In the genomic region with DNA sequence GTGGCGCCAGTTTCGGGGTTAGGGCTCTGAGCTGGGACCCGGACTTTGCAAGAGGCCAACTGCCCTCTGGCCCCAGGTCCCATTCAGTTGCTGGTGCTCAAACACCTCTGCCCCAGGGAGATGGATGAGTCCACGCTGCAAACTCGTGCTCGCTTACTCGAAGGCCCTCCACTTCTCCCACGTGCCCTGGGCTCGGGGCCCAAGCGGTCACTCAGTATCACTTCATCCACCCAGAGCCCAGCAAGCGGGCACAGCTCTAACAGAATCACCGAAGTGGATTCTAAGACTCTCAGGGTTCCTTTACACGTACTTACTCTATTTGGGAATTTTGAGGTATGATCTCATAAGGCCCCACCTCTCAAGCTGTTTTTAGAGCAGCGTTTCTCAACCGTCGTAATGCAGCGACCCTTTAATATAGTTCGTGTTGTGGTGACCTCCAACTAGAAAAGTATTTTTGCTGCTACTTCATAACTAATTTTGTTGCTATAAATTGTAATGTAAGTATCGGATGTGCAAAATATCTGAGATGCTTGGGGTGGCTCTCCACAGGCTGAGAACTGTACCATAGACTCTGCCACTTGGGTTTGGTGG, we compare ENCODE assay signal across 8 mouse cellular contexts. TPM values are rescaled to one million over a fixed set of nuclear protein-coding genes. Genes with fewer than 3 reads are reported as not detected.
DNase-seq lines count a peak whose midpoint lies in the region; ATAC-seq and TF ChIP-seq lines count a peak whose summit lies in the region.

No protein-coding gene starts in this region.

- DNase-seq in layer of hippocampus, adult 11-12 months (ENCODE audit: low spot score), result peak; percentile 41
- DNase-seq in layer of hippocampus, postnatal 14 days (ENCODE audit: low spot score in 2 of 2), result no peak
- DNase-seq in midbrain, postnatal 0 days (ENCODE audit: low spot score), result no peak
- DNase-seq in spleen, adult 12 weeks (ENCODE audit: low spot score), result no peak
- no peak for DNase-seq in cerebellum, postnatal 4 days (ENCODE audit: low spot score in 2 of 2)

- H3K9me3 ChIP-seq in heart, embryonic 16.5 days (replicated peaks; ENCODE audit: control insufficient read depth, low read length), result peaks cover 4% of the 10 kb centered on the region; the same call in 1 of the 2 replicates
- H3K9me3 ChIP-seq in limb, embryonic 15.5 days, result no peaks in the 10 kb centered on the region
- 0 out of 2 replicates have a peak, but pooled peaks cover 3% of the 10 kb centered on the region for H3K9me3 ChIP-seq in midbrain, postnatal 0 days (ENCODE audit: low read length)

- H3K27me3 ChIP-seq in heart, embryonic 16.5 days (ENCODE audit: control insufficient read depth, insufficient read depth, low read length), result no peaks in the 10 kb centered on the region
- no peaks in the 10 kb centered on the region for H3K27me3 ChIP-seq in limb, embryonic 15.5 days
- H3K27me3 ChIP-seq in midbrain, postnatal 0 days (ENCODE audit: insufficient read depth, low read length), result no peaks in the 10 kb centered on the region

- H3K4me1 ChIP-seq in brown adipose tissue, adult 24 weeks (ENCODE audit: control insufficient read depth, insufficient read depth, insufficient read length, low read length), result peaks cover 10% of the 10 kb centered on the region; the same call in 1 of the 2 replicates
- H3K4me1 ChIP-seq in heart, embryonic 16.5 days (ENCODE audit: control insufficient read depth, insufficient read depth, low read length), result peaks cover 39% of the 10 kb centered on the region
- peaks cover 22% of the 10 kb centered on the region for H3K4me1 ChIP-seq in limb, embryonic 15.5 days
- H3K4me1 ChIP-seq in midbrain, postnatal 0 days (ENCODE audit: insufficient read depth, low read length), result no peaks in the 10 kb centered on the region

- WGBS in heart, embryonic 16.5 days, result 8% methylated on average over 19 of the region's 19 CpGs
- 16% methylated on average over 19 of the region's 19 CpGs for WGBS in limb, embryonic 15.5 days
- WGBS in midbrain, postnatal 0 days, result 33% methylated on average over 19 of the region's 19 CpGs

- H3K4me3 ChIP-seq in brown adipose tissue, adult 24 weeks (ENCODE audit: insufficient read depth, low read depth, low read length), result peak overlapping the region; percentile 76
- H3K4me3 ChIP-seq in heart, embryonic 16.5 days (ENCODE audit: low read length), result peak overlapping the region; percentile 98
- peak overlapping the region; percentile 78 for H3K4me3 ChIP-seq in limb, embryonic 15.5 days
- peak overlapping the region; percentile 47 for H3K4me3 ChIP-seq in midbrain, postnatal 0 days (ENCODE audit: low read depth, low read length)

- H3K27ac ChIP-seq in brown adipose tissue, adult 24 weeks (replicated peaks; ENCODE audit: low read depth, low read length), result peak overlapping the region; percentile 64
- peak overlapping the region; percentile 99 for H3K27ac ChIP-seq in heart, embryonic 16.5 days (ENCODE audit: low read length)
- H3K27ac ChIP-seq in limb, embryonic 15.5 days, result peak overlapping the region; percentile 96
- H3K27ac ChIP-seq in midbrain, postnatal 0 days (ENCODE audit: low read depth, low read length), result peak overlapping the region; percentile 26; the same call in 1 of the 2 replicates

- TF ChIP-seq CTCF in midbrain, postnatal 0 days (IDR thresholded peaks at IDR 0.05), result no peak

- peak overlapping the region; percentile 97 for H3K9ac ChIP-seq in heart, embryonic 16.5 days (ENCODE audit: low read length)
- H3K9ac ChIP-seq in limb, embryonic 15.5 days, result peak overlapping the region; percentile 78; the same call in 1 of the 2 replicates
- no peak overlapping the region for H3K9ac ChIP-seq in midbrain, postnatal 0 days (replicated peaks; ENCODE audit: low read length, poor library complexity, severe bottlenecking)

- peak overlapping the region; percentile 94 for H3K4me2 ChIP-seq in heart, embryonic 16.5 days (ENCODE audit: low read depth, low read length)
- H3K4me2 ChIP-seq in limb, embryonic 15.5 days, result peak overlapping the region; percentile 84
- H3K4me2 ChIP-seq in midbrain, postnatal 0 days (ENCODE audit: low read depth, low read length, poor library complexity, severe bottlenecking), result peak overlapping the region; percentile 82

- no peaks in the 10 kb centered on the region for H3K36me3 ChIP-seq in heart, embryonic 16.5 days (ENCODE audit: control insufficient read depth, insufficient read depth)
- H3K36me3 ChIP-seq in limb, embryonic 15.5 days, result no peaks in the 10 kb centered on the region
- no peaks in the 10 kb centered on the region for H3K36me3 ChIP-seq in midbrain, postnatal 0 days (ENCODE audit: insufficient read depth, low read length)

- ATAC-seq in heart, embryonic 16.5 days (replicated peaks; ENCODE audit: extremely low read depth, insufficient read depth, low FRiP score), result peak; percentile 2; the same call in 1 of the 2 replicates
- no peak for ATAC-seq in limb, embryonic 15.5 days (ENCODE audit: insufficient number of reproducible peaks, low FRiP score, low TSS enrichment, low read depth)
- 0 out of 2 replicates have a peak, but pooled peaks have one; percentile 2 for ATAC-seq in midbrain, postnatal 0 days (ENCODE audit: low FRiP score)

RNA-seq across cellular contexts. Expression of gene Nfe2l2, which starts 0.8 kb away (rescaled TPM):
- total RNA-seq in layer of hippocampus, postnatal 14 days (2021), result 10 to 100 TPM; 12.0 to 14.0 TPM
- polyA plus RNA-seq in brown adipose tissue, adult 24 weeks (2012; ENCODE audit: insufficient read depth, insufficient read length, missing spikeins), result 50.2 and 50.6 TPM in 2 replicates
- 58.3 and 61.3 TPM in 2 replicates for polyA plus RNA-seq in heart, embryonic 16.5 days (2015; fragmentation: Nextera tagmentation; extraction: Ambion mirVana)
- 40.7 and 45.2 TPM in 2 replicates for polyA plus RNA-seq in limb, embryonic 15.5 days (2015; fragmentation: Nextera tagmentation; extraction: Ambion mirVana)
- total RNA-seq in midbrain, postnatal 0 days (2014; rRNA removed), result 8.9 and 9.0 TPM in 2 replicates
- polyA plus RNA-seq in midbrain, postnatal 0 days (2015; fragmentation: Nextera tagmentation; extraction: Ambion mirVana), result 11.3 and 12.5 TPM in 2 replicates

RNA-seq across cellular contexts. Expression of gene Hnrnpa3, which starts 46.2 kb away (rescaled TPM):
- total RNA-seq in layer of hippocampus, postnatal 14 days (2021), result 100 to 1,000 TPM; 316 to 327 TPM
- polyA plus RNA-seq in brown adipose tissue, adult 24 weeks (2012; ENCODE audit: insufficient read depth, insufficient read length, missing spikeins), result 58.7 and 106 TPM in 2 replicates
- polyA plus RNA-seq in heart, embryonic 16.5 days (2015; fragmentation: Nextera tagmentation; extraction: Ambion mirVana), result 139 and 182 TPM in 2 replicates
- 243 and 306 TPM in 2 replicates for polyA plus RNA-seq in limb, embryonic 15.5 days (2015; fragmentation: Nextera tagmentation; extraction: Ambion mirVana)
- total RNA-seq in midbrain, postnatal 0 days (2014; rRNA removed), result 83.7 and 116 TPM in 2 replicates
- polyA plus RNA-seq in midbrain, postnatal 0 days (2015; fragmentation: Nextera tagmentation; extraction: Ambion mirVana), result 87.7 and 96.6 TPM in 2 replicates

Comparison
In these comparisons a context has a peak if more than half of its experiments do, and no peak if none do; other contexts are left out.
1. H3K27ac ChIP-seq: peak in every context shown above with its lines; median percentile 99 in heart, embryonic 16.5 days; 96 in limb, embryonic 15.5 days; 64 in brown adipose tissue, adult 24 weeks; 26 in midbrain, postnatal 0 days.
2. H3K4me3 ChIP-seq: peak in every context shown above with its lines; median percentile 98 in heart, embryonic 16.5 days; 78 in limb, embryonic 15.5 days; 76 in brown adipose tissue, adult 24 weeks; 47 in midbrain, postnatal 0 days.